Mouse (Mus musculus): ENCODE measurements around the gene Rps12-ps3. TPM values are rescaled to one million over a fixed set of nuclear protein-coding genes. Genes with fewer than 3 reads are reported as not detected.

Rps12-ps3 gene
- 9.5 and 13.5 TPM in 2 replicates for polyA plus RNA-seq (2014; fragmentation: Nextera tagmentation; extraction: Ambion mirVana)

GRCm38 (mm10) chr19:59321990-59322389, at the start of gene Rps12-ps3:
Gene Rps12-ps3 (plus strand): TSS chr19:59322290.
- DNase-seq (ENCODE audit: low spot score) = no peak
- Histone ChIP-seq H3K9me3 (ENCODE audit: control insufficient read depth, low read length) (no peaks in the 10 kb centered on the region), H3K4me3 (ENCODE audit: low read depth, low read length) (no peak within 1 kb of the TSS), H3K4me1 (replicated peaks; ENCODE audit: control insufficient read depth, insufficient read depth, low read length) (no peaks in the 10 kb centered on the region), H3K27ac (ENCODE audit: low read depth, low read length) (no peak within 1 kb of the TSS), H3K27me3 (ENCODE audit: control insufficient read depth, insufficient read depth, low read length) (no peaks in the 10 kb centered on the region), H3K36me3 (ENCODE audit: control insufficient read depth, insufficient read depth, low read length) (no peaks in the 10 kb centered on the region; the same call in 1 of the 2 replicates), H3K4me2 (ENCODE audit: low read depth, low read length, severe bottlenecking) (no peak within 1 kb of the TSS), H3K9ac (ENCODE audit: low read length) (no peak within 1 kb of the TSS)
- no peak for ATAC-seq (replicated peaks; ENCODE audit: low FRiP score)
- 99% methylated on average over 11 of the region's 14 CpGs for WGBS

DNA sequence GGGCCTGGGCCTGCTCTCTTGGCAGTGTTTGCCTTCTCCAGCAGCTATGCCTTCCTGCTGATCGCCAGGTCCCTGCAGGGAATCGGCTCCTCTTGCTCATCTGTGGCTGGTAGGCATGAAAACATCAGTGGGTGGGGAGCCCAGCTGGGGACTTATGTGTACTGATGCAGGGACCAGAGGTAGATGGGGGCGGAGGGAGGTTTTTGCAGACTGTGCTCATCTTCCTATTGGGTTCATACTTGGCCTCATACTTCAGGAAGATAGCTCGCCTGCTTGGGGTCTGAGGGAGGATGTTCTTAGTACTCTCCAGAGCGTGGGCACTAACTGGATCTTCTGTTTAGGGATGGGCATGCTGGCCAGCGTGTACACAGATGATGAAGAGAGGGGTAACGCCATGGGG, 48.9 kb upstream of the Rps12-ps3 start:
- H3K9ac ChIP-seq (ENCODE audit: low read length) = no peak overlapping the region
- H3K4me3 ChIP-seq (ENCODE audit: low read depth, low read length) = no peak overlapping the region
- 82% methylated on average over 7 of the region's 7 CpGs for WGBS
- no peaks in the 10 kb centered on the region for H3K36me3 ChIP-seq (ENCODE audit: control insufficient read depth, insufficient read depth, low read length)
- ATAC-seq (replicated peaks; ENCODE audit: low FRiP score) (no peak), DNase-seq (ENCODE audit: low spot score) (peak; percentile 46)
- H3K4me2 ChIP-seq (ENCODE audit: low read depth, low read length, severe bottlenecking) = no peak overlapping the region
- H3K4me1 ChIP-seq (replicated peaks; ENCODE audit: control insufficient read depth, insufficient read depth, low read length) = no peaks in the 10 kb centered on the region
- no peaks in the 10 kb centered on the region for H3K9me3 ChIP-seq (ENCODE audit: control insufficient read depth, low read length)
- no peaks in the 10 kb centered on the region for H3K27me3 ChIP-seq (ENCODE audit: control insufficient read depth, insufficient read depth, low read length)
- H3K27ac ChIP-seq (ENCODE audit: low read depth, low read length) = no peak overlapping the region

DNA sequence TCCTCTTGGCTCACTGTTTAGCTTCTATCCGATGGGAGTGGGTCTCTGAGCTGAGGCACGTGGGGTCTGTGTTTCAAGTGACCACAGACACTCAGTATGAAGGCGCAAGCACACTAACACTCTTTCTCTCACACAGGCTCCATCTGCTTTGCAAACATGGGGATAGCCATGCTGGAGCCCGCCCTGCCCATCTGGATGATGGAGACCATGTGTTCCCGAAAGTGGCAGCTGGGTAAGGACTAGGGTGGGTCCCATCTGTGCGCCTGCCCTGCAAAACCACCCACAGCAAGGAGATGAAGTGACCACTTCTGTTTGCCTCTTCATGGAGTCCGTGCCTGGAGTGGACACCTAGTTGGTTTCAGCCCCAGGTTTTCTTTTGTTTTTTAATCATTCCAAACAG, 45.7 kb upstream of the Rps12-ps3 start:
- WGBS = 91% methylated on average over 7 of the region's 7 CpGs
- DNase-seq (ENCODE audit: low spot score) = no peak
- Histone ChIP-seq H3K27me3 (ENCODE audit: control insufficient read depth, insufficient read depth, low read length) (no peaks in the 10 kb centered on the region), H3K4me2 (ENCODE audit: low read depth, low read length, severe bottlenecking) (no peak overlapping the region), H3K27ac (ENCODE audit: low read depth, low read length) (no peak overlapping the region), H3K9me3 (ENCODE audit: control insufficient read depth, low read length) (no peaks in the 10 kb centered on the region), H3K36me3 (ENCODE audit: control insufficient read depth, insufficient read depth, low read length) (no peaks in the 10 kb centered on the region), H3K4me3 (ENCODE audit: low read depth, low read length) (no peak overlapping the region), H3K9ac (ENCODE audit: low read length) (no peak overlapping the region), H3K4me1 (replicated peaks; ENCODE audit: control insufficient read depth, insufficient read depth, low read length) (no peaks in the 10 kb centered on the region)
- ATAC-seq (replicated peaks; ENCODE audit: low FRiP score) = no peak

DNA sequence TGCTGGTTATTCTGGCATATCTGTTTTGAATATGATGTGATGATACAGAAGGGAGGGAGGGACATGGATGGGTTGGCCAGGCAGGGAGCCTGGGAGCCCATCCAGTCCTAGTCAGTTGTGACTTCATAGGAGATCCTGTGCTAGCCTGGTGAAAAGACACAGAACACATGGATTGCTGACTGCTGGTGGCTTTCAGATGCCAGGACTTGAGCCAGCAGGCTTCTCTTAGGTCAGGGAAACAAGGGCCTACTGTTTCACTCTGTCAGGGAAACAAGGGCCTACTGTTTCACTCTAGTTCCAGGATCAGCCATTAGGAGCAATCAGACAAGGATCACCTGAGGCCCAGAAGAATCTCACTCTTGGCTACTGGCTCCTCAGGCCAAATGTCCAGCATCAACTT, 41.2 kb upstream of the Rps12-ps3 start:
- ATAC-seq (replicated peaks; ENCODE audit: low FRiP score) (no peak), DNase-seq (ENCODE audit: low spot score) (no peak)
- H3K9ac ChIP-seq (ENCODE audit: low read length) = no peak overlapping the region
- no peak overlapping the region for H3K4me2 ChIP-seq (ENCODE audit: low read depth, low read length, severe bottlenecking)
- no peak overlapping the region for H3K27ac ChIP-seq (ENCODE audit: low read depth, low read length)
- H3K4me1 ChIP-seq (replicated peaks; ENCODE audit: control insufficient read depth, insufficient read depth, low read length) = no peaks in the 10 kb centered on the region
- H3K4me3 ChIP-seq (ENCODE audit: low read depth, low read length) = no peak overlapping the region
- H3K36me3 ChIP-seq (ENCODE audit: control insufficient read depth, insufficient read depth, low read length) = no peaks in the 10 kb centered on the region
- H3K9me3 ChIP-seq (ENCODE audit: control insufficient read depth, low read length) = no peaks in the 10 kb centered on the region
- no peaks in the 10 kb centered on the region for H3K27me3 ChIP-seq (ENCODE audit: control insufficient read depth, insufficient read depth, low read length)

DNA sequence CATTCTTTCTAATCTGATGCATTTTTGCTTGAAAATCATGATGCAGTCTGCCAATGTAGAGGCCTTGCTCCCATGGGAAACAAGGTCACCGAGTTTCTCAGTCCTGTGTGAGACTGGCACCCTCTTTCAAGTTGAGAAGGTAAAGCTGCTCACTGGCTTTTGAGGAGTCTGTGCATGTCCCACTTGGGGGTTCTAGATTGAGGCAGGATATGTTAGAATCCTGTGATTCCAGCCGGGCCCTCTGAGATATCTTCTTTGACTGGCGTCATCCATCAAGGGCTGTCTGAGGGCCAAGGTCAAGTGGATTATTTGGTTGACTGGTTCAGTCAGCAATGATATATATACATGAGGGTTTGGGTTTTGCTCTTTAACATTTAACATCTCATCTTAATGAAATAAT, 40.1 kb upstream of the Rps12-ps3 start:
- H3K27ac ChIP-seq (ENCODE audit: low read depth, low read length) = no peak overlapping the region
- no peaks in the 10 kb centered on the region for H3K36me3 ChIP-seq (ENCODE audit: control insufficient read depth, insufficient read depth, low read length)
- no peak for DNase-seq (ENCODE audit: low spot score)
- H3K9me3 ChIP-seq (ENCODE audit: control insufficient read depth, low read length) = no peaks in the 10 kb centered on the region
- H3K4me2 ChIP-seq (ENCODE audit: low read depth, low read length, severe bottlenecking) = no peak overlapping the region
- H3K9ac ChIP-seq (ENCODE audit: low read length) = no peak overlapping the region
- no peaks in the 10 kb centered on the region for H3K27me3 ChIP-seq (ENCODE audit: control insufficient read depth, insufficient read depth, low read length)
- ATAC-seq (replicated peaks; ENCODE audit: low FRiP score) = no peak
- H3K4me1 ChIP-seq (replicated peaks; ENCODE audit: control insufficient read depth, insufficient read depth, low read length) = no peaks in the 10 kb centered on the region
- H3K4me3 ChIP-seq (ENCODE audit: low read depth, low read length) = no peak overlapping the region
- WGBS = 89% methylated on average over 3 of the region's 3 CpGs

DNA sequence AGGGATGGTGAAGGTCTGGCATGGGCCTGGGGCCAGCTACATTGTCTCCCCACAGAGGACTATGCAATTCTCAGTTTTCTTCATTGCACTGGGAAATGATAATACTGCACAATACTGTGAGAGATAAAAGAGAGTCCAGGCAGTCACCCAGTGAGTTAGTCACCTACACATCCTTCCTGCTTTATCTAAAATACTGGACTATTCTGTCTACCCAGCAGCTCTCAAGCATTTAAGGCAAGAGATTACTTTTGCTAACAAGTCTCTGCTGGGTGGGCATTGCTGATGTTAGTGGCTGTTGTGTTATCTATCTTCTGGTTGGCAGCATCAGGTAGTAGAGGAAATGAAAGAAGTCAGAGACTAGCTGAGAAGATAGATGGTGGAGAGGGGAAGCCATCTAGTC, 33.0 kb upstream of the Rps12-ps3 start:
- no peak for ATAC-seq (replicated peaks; ENCODE audit: low FRiP score)
- H3K9ac ChIP-seq (ENCODE audit: low read length) = no peak overlapping the region

GRCm38 (mm10) chr19:59289811-59290210, 32.3 kb upstream of the Rps12-ps3 start:
- H3K9ac ChIP-seq (ENCODE audit: low read length) = no peak overlapping the region
- 93% methylated on average over 6 of the region's 6 CpGs for WGBS
- no peak overlapping the region for H3K4me2 ChIP-seq (ENCODE audit: low read depth, low read length, severe bottlenecking)
- H3K27me3 ChIP-seq (ENCODE audit: control insufficient read depth, insufficient read depth, low read length) = no peaks in the 10 kb centered on the region
- DNase-seq (ENCODE audit: low spot score) (no peak), ATAC-seq (replicated peaks; ENCODE audit: low FRiP score) (no peak)
- H3K4me1 ChIP-seq (replicated peaks; ENCODE audit: control insufficient read depth, insufficient read depth, low read length) = no peaks in the 10 kb centered on the region
- no peak overlapping the region for H3K4me3 ChIP-seq (ENCODE audit: low read depth, low read length)
- no peaks in the 10 kb centered on the region for H3K36me3 ChIP-seq (ENCODE audit: control insufficient read depth, insufficient read depth, low read length)
- H3K27ac ChIP-seq (ENCODE audit: low read depth, low read length) = no peak overlapping the region
- no peaks in the 10 kb centered on the region for H3K9me3 ChIP-seq (ENCODE audit: control insufficient read depth, low read length)

More for the DNA sequence above, 33.0 kb upstream of the Rps12-ps3 start:
- H3K4me3 ChIP-seq (ENCODE audit: low read depth, low read length) = no peak overlapping the region
- no peaks in the 10 kb centered on the region for H3K36me3 ChIP-seq (ENCODE audit: control insufficient read depth, insufficient read depth, low read length)
- no peaks in the 10 kb centered on the region for H3K4me1 ChIP-seq (replicated peaks; ENCODE audit: control insufficient read depth, insufficient read depth, low read length)
- H3K27me3 ChIP-seq (ENCODE audit: control insufficient read depth, insufficient read depth, low read length) = no peaks in the 10 kb centered on the region
- no peak for DNase-seq (ENCODE audit: low spot score)
- no peak overlapping the region for H3K4me2 ChIP-seq (ENCODE audit: low read depth, low read length, severe bottlenecking)
- no peak overlapping the region for H3K27ac ChIP-seq (ENCODE audit: low read depth, low read length)
- H3K9me3 ChIP-seq (ENCODE audit: control insufficient read depth, low read length) = no peaks in the 10 kb centered on the region

- Histone ChIP-seq H3K27me3 (ENCODE audit: control insufficient read depth, insufficient read depth, low read length) (no peaks in the 10 kb centered on the region), H3K4me3 (ENCODE audit: low read depth, low read length) (no peak overlapping the region), H3K4me2 (ENCODE audit: low read depth, low read length, severe bottlenecking) (no peak overlapping the region), H3K27ac (ENCODE audit: low read depth, low read length) (no peak overlapping the region), H3K4me1 (replicated peaks; ENCODE audit: control insufficient read depth, insufficient read depth, low read length) (no peaks in the 10 kb centered on the region), H3K9ac (ENCODE audit: low read length) (no peak overlapping the region), H3K9me3 (ENCODE audit: control insufficient read depth, low read length) (no peaks in the 10 kb centered on the region), H3K36me3 (ENCODE audit: control insufficient read depth, insufficient read depth, low read length) (no peaks in the 10 kb centered on the region)
- DNase-seq (ENCODE audit: low spot score) (no peak), ATAC-seq (replicated peaks; ENCODE audit: low FRiP score) (no peak)
- WGBS = 89% methylated on average over 5 of the region's 5 CpGs
Observed at GRCm38 (mm10) chr19:59292183-59292839, 29.8 kb upstream of the Rps12-ps3 start.

DNA sequence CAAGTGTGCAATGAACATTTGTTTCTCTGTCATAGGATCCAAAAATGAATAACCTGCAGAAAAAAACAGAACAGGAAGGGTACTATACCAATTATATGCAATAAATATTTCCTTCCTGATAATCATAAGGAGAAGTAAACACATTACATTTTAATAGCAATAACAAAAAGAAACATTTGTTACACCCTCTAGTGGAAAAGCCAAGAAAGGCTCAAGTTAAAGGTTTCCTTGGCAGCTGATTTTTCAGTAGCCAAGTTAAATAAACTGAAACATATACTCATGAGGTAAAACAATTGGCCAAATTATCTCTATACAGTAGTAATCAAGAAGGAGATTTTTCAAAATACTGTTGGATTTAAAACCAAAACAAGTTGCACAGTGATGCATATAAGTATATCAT, 6.8 kb upstream of the Rps12-ps3 start:
- DNase-seq (ENCODE audit: low spot score) (no peak), ATAC-seq (replicated peaks; ENCODE audit: low FRiP score) (no peak)
- H3K9ac ChIP-seq (ENCODE audit: low read length) = no peak overlapping the region
- H3K27ac ChIP-seq (ENCODE audit: low read depth, low read length) = no peak overlapping the region
- no peak overlapping the region for H3K4me2 ChIP-seq (ENCODE audit: low read depth, low read length, severe bottlenecking)
- H3K36me3 ChIP-seq (ENCODE audit: control insufficient read depth, insufficient read depth, low read length) = no peaks in the 10 kb centered on the region; the same call in 1 of the 2 replicates
- no peak overlapping the region for H3K4me3 ChIP-seq (ENCODE audit: low read depth, low read length)
- no peaks in the 10 kb centered on the region for H3K27me3 ChIP-seq (ENCODE audit: control insufficient read depth, insufficient read depth, low read length)
- H3K4me1 ChIP-seq (replicated peaks; ENCODE audit: control insufficient read depth, insufficient read depth, low read length) = no peaks in the 10 kb centered on the region
- no peaks in the 10 kb centered on the region for H3K9me3 ChIP-seq (ENCODE audit: control insufficient read depth, low read length)

Measured in forebrain, embryonic 11.5 days (tissue).